Mouse (Mus musculus) lung, adult 10 weeks (tissue): ENCODE results near the gene Rps27a. TPM values are rescaled to one million over a fixed set of nuclear protein-coding genes. Genes with fewer than 3 reads are reported as not detected.

ENCODE experiments used
- polyA plus RNA-seq: library from polyadenylated mRNA; stranded (reverse); fragments of 350-450 nt; fragmentation: Illumina TruSeq; extraction: RNeasy Lipid Tissue Mini Kit (QIAGEN cat#74804); gene quantifications from one replicate; pipeline ENCODE4 v1.2.3, GENCODE M21; 2014; ENCODE audit warnings: low read depth, low replicate concordance; ENCODE audit not compliant: insufficient read depth

The Rps27a gene
- polyA plus RNA-seq: 1,733 TPM

DNA sequence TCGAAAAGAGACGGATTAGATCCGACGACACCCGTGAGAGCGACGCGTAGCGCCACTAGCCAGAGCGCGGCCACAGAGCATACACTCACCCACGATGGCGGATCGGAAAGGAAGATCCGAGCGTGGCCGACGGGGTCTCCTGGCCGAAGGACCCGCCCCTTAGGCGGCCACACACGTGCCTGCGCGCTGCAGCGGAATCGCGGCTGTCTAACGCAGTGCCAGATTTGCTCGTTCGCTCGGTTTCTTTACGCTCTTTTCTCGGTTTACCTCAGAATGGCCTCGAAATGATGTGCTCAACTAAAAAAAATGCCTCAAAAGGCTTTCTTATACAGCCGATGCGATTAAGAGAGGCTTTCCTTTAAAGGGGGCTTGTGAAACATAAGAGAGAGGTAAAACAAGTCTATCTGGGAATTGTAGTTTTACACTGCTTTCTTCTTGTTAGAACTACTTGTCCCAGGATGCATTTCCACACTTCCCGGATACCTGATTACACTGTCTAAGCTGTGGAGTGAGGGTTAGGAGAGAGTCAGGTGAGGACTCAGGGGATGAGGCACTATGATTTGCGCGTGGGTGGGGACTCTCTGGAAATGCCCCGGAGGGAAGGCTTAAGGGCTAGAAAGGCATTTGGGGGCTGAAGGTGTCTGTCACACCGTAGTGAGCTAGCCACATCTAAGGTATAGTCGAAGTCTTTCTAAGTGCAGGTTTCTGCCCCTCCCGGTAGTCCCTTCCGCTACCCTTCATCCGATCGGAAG lies at the start of gene Rps27a, which contains the start of gene Clhc1:
Gene Rps27a, minus strand, starts transcription at position 358 of the 752 bp plus-strand sequence.
Gene Clhc1, plus strand, starts transcription at position 199 of the 752 bp plus-strand sequence.

DNA sequence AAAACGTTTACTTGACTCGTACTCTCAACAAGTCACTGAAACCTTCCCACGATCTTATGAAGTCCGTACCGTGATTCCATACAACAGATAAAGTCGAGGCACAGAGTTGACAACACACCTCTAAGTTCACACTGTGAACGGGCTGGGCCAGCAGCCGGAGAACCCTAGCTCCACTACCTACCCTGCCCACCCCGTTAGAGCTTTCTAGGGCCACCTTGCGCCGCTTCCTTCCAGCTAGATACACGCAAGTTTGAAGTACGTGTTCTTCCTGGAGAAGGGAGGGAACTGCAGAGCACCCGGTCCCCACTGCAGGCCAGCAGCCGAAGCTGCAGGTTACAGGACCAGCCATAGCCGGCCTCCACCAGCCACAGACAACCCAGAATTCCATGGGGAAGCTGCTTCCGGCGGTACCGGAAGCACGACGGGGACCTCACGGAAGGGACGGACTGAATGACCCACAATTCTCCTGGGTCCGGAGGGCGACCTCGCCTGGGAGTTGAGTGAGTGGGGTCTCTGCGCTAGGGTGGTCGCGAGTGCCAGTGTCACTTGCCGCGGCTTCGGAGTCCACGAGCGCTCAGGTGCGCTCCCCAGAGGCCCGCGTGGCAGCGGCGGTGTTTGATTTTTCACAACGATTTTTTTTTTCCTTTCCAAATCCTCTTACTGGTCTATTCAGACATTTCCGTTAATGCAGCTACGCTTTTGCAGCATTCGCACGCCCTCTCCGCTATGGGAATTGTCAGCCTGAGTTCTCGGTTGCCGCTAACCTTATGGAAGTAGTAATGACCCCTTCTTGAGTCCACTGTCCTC lies 21.7 kb downstream of the Rps27a start, which contains the start of gene Mtif2:
Gene Mtif2, plus strand, starts transcription at position 421 of the 807 bp plus-strand sequence.

DNA sequence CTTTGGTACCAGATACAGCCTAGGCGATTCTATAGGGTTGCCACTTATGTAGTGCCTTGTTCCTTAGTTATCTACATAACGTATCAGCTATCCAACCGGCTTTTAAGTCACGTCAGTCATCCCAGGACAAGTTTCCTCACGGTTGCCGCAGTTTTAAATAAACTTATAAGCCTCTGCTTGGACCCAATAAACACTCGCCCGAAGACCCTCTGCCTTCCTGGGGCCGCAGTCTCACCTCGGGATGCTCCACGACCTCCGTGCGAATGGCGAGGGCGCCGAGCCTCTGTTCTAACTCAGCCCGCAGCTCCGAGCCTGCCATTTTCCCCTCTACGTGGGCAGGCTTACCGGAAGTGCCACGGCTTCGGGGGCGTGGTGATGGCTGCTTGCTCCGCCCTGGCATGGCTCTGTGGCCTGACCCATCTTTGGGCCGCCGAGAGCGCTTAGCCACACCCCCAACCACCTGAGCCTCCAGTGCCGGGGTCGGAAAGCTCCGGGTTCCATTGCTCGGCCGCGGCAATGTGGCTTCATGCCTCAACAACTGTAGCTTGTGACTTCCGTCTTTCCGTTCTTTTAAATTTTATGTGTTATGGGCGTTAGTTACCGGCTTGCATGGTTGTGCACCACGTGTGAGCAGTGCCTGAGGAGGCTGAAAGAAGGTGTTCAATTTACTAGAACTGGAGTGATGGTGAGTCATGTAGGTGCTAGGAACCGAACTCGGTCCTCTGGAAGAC lies 33.1 kb downstream of the Rps27a start, which contains the start of gene Prorsd1:
Gene Prorsd1, minus strand, starts transcription at position 352 of the 731 bp plus-strand sequence.

Other genes with a start within 250 kb of the Rps27a start
- gene Ccdc88a, start 174.5 kb downstream of the Rps27a start, polyA plus RNA-seq: 2.5 TPM
- gene Prorsd1, start 33.1 kb downstream of the Rps27a start, polyA plus RNA-seq: 23.2 TPM
- 10.6 TPM for gene Mtif2, start 21.7 kb downstream of the Rps27a start, polyA plus RNA-seq
- gene Clhc1, start 159 bp downstream of the Rps27a start, polyA plus RNA-seq: 0.14 TPM
- 126 TPM for gene Rtn4, start 144.8 kb upstream of the Rps27a start, polyA plus RNA-seq